Mouse (Mus musculus) brain, embryonic 14.5 days (tissue): ENCODE data around the gene Psmd5. TPM values are rescaled to one million over a fixed set of nuclear protein-coding genes. Genes with fewer than 3 reads are reported as not detected.
A peak's percentile ranks its signal among the peaks of the same experiment; 100 is the strongest.

Experiments
- DNase-seq: peaks from one replicate; pipeline ENCODE4 v3.0.0-alpha.2; 2011; ENCODE audit warnings: low read depth
- CTCF ChIP-seq: fragments of 200-500 bp; IDR thresholded peaks from 2 replicates; pipeline ENCODE4 v1.5.1; 2012; ENCODE audit warnings: inconsistent platforms, mild to moderate bottlenecking, moderate library complexity, borderline replicate concordance; ENCODE audit not compliant: insufficient read depth, insufficient read length; ENCODE audit errors: extremely low read depth
- POLR2A ChIP-seq: fragments of 200-500 bp; IDR thresholded peaks from 2 replicates; pipeline ENCODE4 v1.6.1; 2012; ENCODE audit warnings: mild to moderate bottlenecking, inconsistent platforms, borderline replicate concordance; ENCODE audit not compliant: poor library complexity, insufficient read depth, insufficient read length, severe bottlenecking; ENCODE audit errors: extremely low read depth
- polyA plus RNA-seq: library from polyadenylated mRNA; depleted of rRNA; stranded (reverse); fragments of >200 nt; gene quantifications from 2 replicates; pipeline ENCODE4 v1.2.3, GENCODE M21; 2012

The Psmd5 gene
- polyA plus RNA-seq, 1 experiment = 44.3 TPM

GRCm38 (mm10) chr2:34906426-34906825, 31.7 kb upstream of the Psmd5 start:
- TF ChIP-seq CTCF (no peak), POLR2A (no peak)
- DNase-seq = no peak

- peak; percentile 99 for DNase-seq
- no peak for TF ChIP-seq POLR2A
- TF ChIP-seq CTCF = no peak
Observed at GRCm38 (mm10) chr2:34904849-34905542, 30.2 kb upstream of the Psmd5 start.

GRCm38 (mm10) chr2:34903652-34904405, 29.1 kb upstream of the Psmd5 start:
- TF ChIP-seq POLR2A = no peak
- DNase-seq = peak; percentile 8

DNA sequence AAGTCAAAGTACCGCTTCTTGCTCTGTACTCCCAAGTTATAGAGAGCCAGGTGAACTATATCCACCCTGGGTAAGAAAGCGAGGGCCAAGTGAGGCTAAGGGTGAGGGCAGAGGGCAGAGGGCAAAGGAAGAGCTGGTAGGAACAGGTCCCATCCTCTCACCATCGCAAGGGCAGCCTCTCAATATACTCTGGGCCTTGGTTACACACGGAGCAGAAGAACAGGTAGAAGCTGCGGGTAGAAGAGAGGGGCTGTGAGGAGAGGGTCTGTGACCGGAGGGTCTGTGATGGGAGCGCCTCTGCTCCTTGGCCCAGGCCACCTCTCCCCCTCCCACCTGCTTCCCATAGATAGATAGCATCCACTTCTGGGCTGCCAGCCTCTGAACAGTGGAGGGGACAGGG, 28.4 kb upstream of the Psmd5 start:
- TF ChIP-seq CTCF (no peak), POLR2A (no peak)
- no peak for DNase-seq

GRCm38 (mm10) chr2:34902731-34903130, 28.0 kb upstream of the Psmd5 start:
- no peak for TF ChIP-seq CTCF
- no peak for TF ChIP-seq POLR2A
- DNase-seq = no peak

GRCm38 (mm10) chr2:34901726-34902125, 27.0 kb upstream of the Psmd5 start:
- no peak for DNase-seq
- no peak for TF ChIP-seq POLR2A
- TF ChIP-seq CTCF = no peak

DNA sequence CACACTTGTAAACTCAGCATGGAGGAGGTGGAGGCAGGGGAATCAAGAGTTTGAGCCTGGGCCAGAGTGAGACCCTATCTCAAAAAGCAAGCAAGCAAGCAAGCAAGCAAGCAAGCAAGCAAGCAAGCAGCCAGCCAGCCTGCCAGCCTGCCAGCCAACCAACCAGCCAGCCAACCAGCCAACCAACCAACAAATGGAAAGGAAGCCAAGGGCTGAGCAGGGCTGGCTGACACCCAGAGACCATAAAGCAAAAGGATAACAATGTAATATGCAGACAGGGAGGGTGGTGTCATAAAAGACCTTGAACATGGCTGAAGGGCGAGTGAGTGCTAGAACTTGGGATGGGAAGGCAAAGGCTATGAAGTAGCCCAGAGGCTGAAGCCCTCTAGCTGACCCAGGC, 25.6 kb upstream of the Psmd5 start:
- TF ChIP-seq CTCF = no peak
- TF ChIP-seq POLR2A = no peak
- DNase-seq = peak; percentile 7

GRCm38 (mm10) chr2:34899682-34900081, 24.9 kb upstream of the Psmd5 start:
- TF ChIP-seq POLR2A (no peak), CTCF (no peak)
- no peak for DNase-seq

GRCm38 (mm10) chr2:34897820-34898219, 23.1 kb upstream of the Psmd5 start:
- DNase-seq = no peak
- TF ChIP-seq CTCF (peak; percentile 50; the same call in 1 of the 2 replicates), POLR2A (no peak)

DNA sequence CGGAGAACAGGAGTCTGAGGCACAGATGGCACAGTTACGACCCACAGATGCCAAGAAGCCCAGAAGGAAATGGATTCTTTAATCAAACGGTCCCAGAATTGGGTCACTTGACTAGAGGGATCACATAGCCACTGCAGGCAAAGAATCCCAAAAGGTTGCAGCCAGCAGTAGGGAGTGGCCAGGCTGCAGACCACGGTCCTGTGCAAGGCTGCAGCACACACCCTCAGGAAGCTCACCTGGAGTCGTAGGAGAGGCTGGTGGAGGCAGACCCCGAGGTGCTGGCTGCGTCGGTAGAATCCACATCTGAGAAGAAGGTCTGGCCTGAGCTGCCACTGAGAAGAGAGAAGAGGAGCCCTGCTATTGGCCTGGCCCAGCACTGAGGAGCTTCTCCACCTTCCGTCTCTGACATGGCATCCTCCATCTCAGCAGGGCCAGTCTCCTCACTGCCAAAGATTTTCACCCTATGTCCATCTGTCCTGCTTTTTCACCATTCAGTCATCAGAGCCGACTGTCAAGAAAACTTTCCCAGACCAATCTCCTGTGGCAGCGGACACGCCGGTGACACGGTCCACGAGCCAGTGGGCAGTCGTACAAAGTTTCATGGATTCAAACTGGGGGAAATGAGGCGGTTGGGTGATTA, 22.2 kb upstream of the Psmd5 start:
- no peak for DNase-seq
- no peak for TF ChIP-seq POLR2A
- no peak for TF ChIP-seq CTCF

- TF ChIP-seq POLR2A (no peak), CTCF (no peak)
- DNase-seq = no peak
Observed at GRCm38 (mm10) chr2:34895503-34896113, 20.8 kb upstream of the Psmd5 start.
